ENCODE assay signal across 9 mouse cellular contexts in the genomic region with DNA sequence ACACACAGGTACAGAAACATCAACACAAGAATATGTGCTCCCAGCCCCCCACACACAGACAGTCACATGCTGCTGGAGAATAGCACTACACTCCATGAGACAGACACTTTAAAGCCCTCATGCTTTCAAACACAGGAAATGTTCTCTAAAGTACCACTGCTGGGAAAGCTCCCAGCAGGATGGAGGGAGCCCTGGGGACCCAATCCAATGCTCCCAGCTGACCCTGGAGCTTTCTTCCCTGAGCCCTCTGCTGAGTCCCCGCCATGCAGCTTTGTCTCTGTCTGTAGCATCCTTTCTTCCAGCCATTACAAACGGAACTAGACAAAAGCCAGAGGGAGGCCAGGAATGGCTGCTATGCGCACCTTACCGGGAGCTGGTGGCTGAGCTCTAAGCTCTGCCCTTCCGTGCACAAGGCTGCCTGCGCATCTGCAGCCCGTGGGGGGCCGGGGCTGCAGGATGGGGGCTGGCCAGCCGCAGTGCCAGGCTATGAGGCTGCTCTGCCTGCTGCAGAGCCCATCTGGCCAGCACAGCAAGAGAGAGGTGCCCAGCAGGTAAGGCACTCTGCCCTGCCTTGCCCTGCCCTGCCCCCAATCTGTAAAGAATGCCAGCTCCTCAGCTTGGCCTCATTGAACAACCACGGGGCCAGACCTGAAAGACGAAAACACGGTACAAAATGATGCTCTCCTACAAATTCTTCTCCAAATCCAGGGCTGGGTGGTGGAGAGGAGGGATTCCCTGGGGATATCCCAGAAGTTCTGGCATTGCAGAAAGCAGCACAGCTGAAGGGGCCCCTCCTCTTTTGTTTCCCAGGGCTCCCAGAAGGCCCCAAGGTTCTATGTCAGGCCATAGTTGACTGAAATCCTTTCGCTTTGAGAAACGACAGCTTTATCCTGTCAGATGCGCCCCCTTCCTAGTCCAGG. TPM values are rescaled to one million over a fixed set of nuclear protein-coding genes. Genes with fewer than 3 reads are reported as not detected.
DNase-seq lines count a peak whose midpoint lies in the region; ATAC-seq and TF ChIP-seq lines count a peak whose summit lies in the region.
"Had no signal": no experiment of that assay in that cellular context is flagged by ENCODE, and none has a peak within 500 bp of the region (broad histone marks: within the 10 kb centered on the region; RNA-seq: fewer than 3 reads in every experiment).

No protein-coding gene starts in this region.

- in situ Hi-C loops in ES-E14 (cut with MboI; ENCODE audit: low sequenced_read_pairs in 2 of 2, unreplicated experiment in 2 of 2), result no loop called here

- peak; percentile 48; the same call in 1 of the 2 replicates for TF ChIP-seq POLR2A in cerebellum, adult 2 months (IDR thresholded peaks at IDR 0.05; ENCODE audit: borderline replicate concordance, insufficient read depth, low read length)

- no peak for TF ChIP-seq EP300 in liver, postnatal 0 days (IDR thresholded peaks at IDR 0.05; ENCODE audit: low read depth)

- H3K36me3 ChIP-seq in ES-E14 (ENCODE audit: control insufficient read depth, insufficient read depth, low read length, poor library complexity, severe bottlenecking), result no peaks in the 10 kb centered on the region; the same call in 1 of the 2 replicates
- no peaks in the 10 kb centered on the region for H3K36me3 ChIP-seq in heart, embryonic 14.5 days (ENCODE audit: control insufficient read depth, insufficient read depth, low read length)
- H3K36me3 ChIP-seq in lung, embryonic 14.5 days (ENCODE audit: insufficient read depth), result no peaks in the 10 kb centered on the region
- no peaks in the 10 kb centered on the region for H3K36me3 ChIP-seq in liver, postnatal 0 days (replicated peaks; ENCODE audit: insufficient read depth, low read length)

- peak overlapping the region in 1 of 2 experiments; percentile 14; a peak in 2 of 4 replicates for H3K4me3 ChIP-seq in ES-E14 (ENCODE audit: insufficient read depth in 1 of 2, low read depth in 1 of 2, low read length in 2 of 2, poor library complexity in 1 of 2, severe bottlenecking in 1 of 2)
- peak overlapping the region; percentile 50 for H3K4me3 ChIP-seq in cerebellum, adult 2 months (replicated peaks; ENCODE audit: insufficient read depth, low read depth, low read length)
- no peak overlapping the region for H3K4me3 ChIP-seq in heart, embryonic 14.5 days (ENCODE audit: control insufficient read depth in 1 of 2, insufficient read depth in 1 of 2, low read depth in 1 of 2, low read length in 2 of 2)
- H3K4me3 ChIP-seq in lung, embryonic 14.5 days (ENCODE audit: low read depth, low read length), result no peak overlapping the region
- no peak overlapping the region for H3K4me3 ChIP-seq in liver, postnatal 0 days (ENCODE audit: low read depth, low read length)

- H3K27me3 ChIP-seq in cerebellum, adult 2 months (ENCODE audit: control insufficient read depth, insufficient read depth, low read length), result no peaks in the 10 kb centered on the region
- H3K27me3 ChIP-seq in heart, embryonic 14.5 days (ENCODE audit: control insufficient read depth, insufficient read depth, low read length), result no peaks in the 10 kb centered on the region
- no peaks in the 10 kb centered on the region for H3K27me3 ChIP-seq in lung, embryonic 14.5 days (ENCODE audit: insufficient read depth, low read length)
- H3K27me3 ChIP-seq in liver, postnatal 0 days (ENCODE audit: insufficient read depth, low read length), result no peaks in the 10 kb centered on the region
- H3K27me3 ChIP-seq: Patski had no signal

- H3K9ac ChIP-seq in ES-E14 (ENCODE audit: insufficient read depth, low read depth, low read length, poor library complexity, severe bottlenecking), result peak overlapping the region; percentile 1; the same call in 1 of the 2 replicates
- H3K9ac ChIP-seq in heart, embryonic 14.5 days (ENCODE audit: low read length), result peak overlapping the region; percentile 4; the same call in 1 of the 2 replicates
- H3K9ac ChIP-seq in lung, embryonic 14.5 days, result peak overlapping the region; percentile 6; the same call in 1 of the 2 replicates
- no peak overlapping the region for H3K9ac ChIP-seq in liver, postnatal 0 days (replicated peaks)

- 5% methylated on average over 15 of the region's 15 CpGs for WGBS in cerebellum, adult 2 months
- WGBS in heart, embryonic 14.5 days, result 19% methylated on average over 15 of the region's 15 CpGs
- WGBS in lung, embryonic 14.5 days, result 28% methylated on average over 15 of the region's 15 CpGs
- 45% methylated on average over 15 of the region's 15 CpGs for WGBS in liver, postnatal 0 days (ENCODE audit: insufficient replicate concordance)

- peak overlapping the region; percentile 38 for H3K4me2 ChIP-seq in heart, embryonic 14.5 days (ENCODE audit: low read length)
- peak overlapping the region; percentile 20; the same call in 1 of the 2 replicates for H3K4me2 ChIP-seq in lung, embryonic 14.5 days
- no peak overlapping the region for H3K4me2 ChIP-seq in liver, postnatal 0 days (ENCODE audit: low read depth, low read length)

- DNase-seq in ES-E14 (ENCODE audit: low read depth, low spot score), result no peak
- DNase-seq in cerebellum, adult 2 months, result peak; percentile 83 to 85
- no peak for DNase-seq in lung, embryonic 14.5 days
- DNase-seq in ovary, postnatal 10 days (ENCODE audit: low spot score), result no peak
- no peak for DNase-seq in liver, postnatal 0 days
- DNase-seq in left cerebral cortex, postnatal 25 days (ENCODE audit: low spot score in 2 of 2), result no peak
- DNase-seq in adrenal gland, postnatal 25 days, result no peak

- intact Hi-C loops in left cerebral cortex, postnatal 25 days (cut with DNase I), result no loop called here

- H3K9me3 ChIP-seq in ES-E14 (ENCODE audit: control insufficient read depth, insufficient read depth, low read depth, low read length), result no peaks in the 10 kb centered on the region
- no peaks in the 10 kb centered on the region for H3K9me3 ChIP-seq in heart, embryonic 14.5 days (ENCODE audit: control insufficient read depth, low read length)
- no peaks in the 10 kb centered on the region for H3K9me3 ChIP-seq in lung, embryonic 14.5 days (ENCODE audit: low read depth, low read length)
- no peaks in the 10 kb centered on the region for H3K9me3 ChIP-seq in liver, postnatal 0 days (ENCODE audit: low read length)

- peaks cover 2 to 13% of the 10 kb centered on the region in 2 experiments; a peak in 2 of 4 replicates for H3K4me1 ChIP-seq in ES-E14 (ENCODE audit: control insufficient read depth in 2 of 2, insufficient read depth in 2 of 2, low read length in 2 of 2, poor library complexity in 1 of 2)
- H3K4me1 ChIP-seq in cerebellum, adult 2 months (ENCODE audit: control insufficient read depth, insufficient read depth, low read length), result peaks cover 39% of the 10 kb centered on the region
- peaks cover 11 to 14% of the 10 kb centered on the region in 2 experiments for H3K4me1 ChIP-seq in heart, embryonic 14.5 days (ENCODE audit: control insufficient read depth in 2 of 2, insufficient read depth in 2 of 2, low read length in 2 of 2)
- H3K4me1 ChIP-seq in lung, embryonic 14.5 days (ENCODE audit: insufficient read depth), result peaks cover 16% of the 10 kb centered on the region; the same call in 1 of the 2 replicates
- H3K4me1 ChIP-seq in liver, postnatal 0 days (ENCODE audit: insufficient read depth), result no peaks in the 10 kb centered on the region

- H3K27ac ChIP-seq in ES-E14 (ENCODE audit: insufficient read depth, low read depth, low read length, poor library complexity, severe bottlenecking), result no peak overlapping the region
- H3K27ac ChIP-seq in cerebellum, adult 2 months (ENCODE audit: insufficient read depth, low read length), result peak overlapping the region; percentile 84
- 0 out of 4 replicates have a peak overlapping the region, but pooled peaks of 1 of the 2 experiments have one; percentile 11 for H3K27ac ChIP-seq in heart, embryonic 14.5 days (replicated peaks in 1 of 2; ENCODE audit: control insufficient read depth in 1 of 2, insufficient read depth in 1 of 2, low read depth in 2 of 2, low read length in 2 of 2)
- no peak overlapping the region for H3K27ac ChIP-seq in lung, embryonic 14.5 days (ENCODE audit: low read depth)
- no peak overlapping the region for H3K27ac ChIP-seq in liver, postnatal 0 days (ENCODE audit: low read depth)

- TF ChIP-seq CTCF in cerebellum, adult 2 months (IDR thresholded peaks at IDR 0.05; ENCODE audit: borderline replicate concordance, insufficient read depth, low read depth, low read length), result no peak
- no peak for TF ChIP-seq CTCF in lung, embryonic 14.5 days (IDR thresholded peaks at IDR 0.05; ENCODE audit: low read depth)
- no peak for TF ChIP-seq CTCF in liver, postnatal 0 days (IDR thresholded peaks at IDR 0.05; ENCODE audit: low read depth)

- no peak for ATAC-seq in heart, embryonic 14.5 days (ENCODE audit: insufficient number of reproducible peaks, insufficient read depth, low FRiP score, low read depth)
- ATAC-seq in lung, embryonic 14.5 days (ENCODE audit: insufficient read depth), result peak; percentile 19; the same call in 1 of the 2 replicates
- no peak for ATAC-seq in liver, postnatal 0 days
- ATAC-seq: Patski had no signal

TF ChIP-seq in ES-E14, 5 proteins besides CTCF, POLR2A, EP300 and RAD21 (continues in another document):
- TF ChIP-seq ZC3H11A (IDR thresholded peaks at IDR 0.05; ENCODE audit: borderline replicate concordance, low read depth, low read length), result no peak

RNA-seq across cellular contexts. Expression of a gene that starts 20.5 kb away (rescaled TPM):
- 3.5 and 3.6 TPM in 2 replicates for total RNA-seq in ES-E14 (2012; rRNA removed)
- polyA plus RNA-seq in cerebellum, adult 2 months (2012; rRNA removed), result 0.17 and 0.25 TPM in 2 replicates
- 0.31 TPM in 2 replicates for polyA plus RNA-seq in heart, embryonic 14.5 days (2014; fragmentation: Nextera tagmentation; extraction: Ambion mirVana)
- 0.16 and 0.39 TPM in 2 replicates for polyA plus RNA-seq in lung, embryonic 14.5 days (2014; fragmentation: Nextera tagmentation; extraction: Ambion mirVana)
- not detected in 2 replicates for polyA plus RNA-seq in liver, postnatal 0 days (2015; fragmentation: Nextera tagmentation; extraction: Ambion mirVana)
- 1 to 10 TPM in 1 of 2 experiments, under 1 TPM in 1; 0.69 to 1.0 TPM for total RNA-seq in left cerebral cortex, postnatal 25 days (2021)
- total RNA-seq in adrenal gland, postnatal 25 days (2021), result 0.19 and 0.30 TPM in 2 replicates

RNA-seq across cellular contexts. Expression of a gene that starts 41.5 kb away (rescaled TPM):
- 6.2 and 6.8 TPM in 2 replicates for total RNA-seq in ES-E14 (2012; rRNA removed)
- polyA plus RNA-seq in cerebellum, adult 2 months (2012; rRNA removed), result 28.7 and 31.6 TPM in 2 replicates
- polyA plus RNA-seq in heart, embryonic 14.5 days (2014; fragmentation: Nextera tagmentation; extraction: Ambion mirVana), result 9.7 and 12.1 TPM in 2 replicates
- polyA plus RNA-seq in lung, embryonic 14.5 days (2014; fragmentation: Nextera tagmentation; extraction: Ambion mirVana), result 1.5 and 2.6 TPM in 2 replicates
- 0.05 TPM in 1 of 2 replicates, not detected in the other for polyA plus RNA-seq in liver, postnatal 0 days (2015; fragmentation: Nextera tagmentation; extraction: Ambion mirVana)
- total RNA-seq in left cerebral cortex, postnatal 25 days (2021), result 10 to 100 TPM; 18.1 to 21.0 TPM
- 2.9 and 8.1 TPM in 2 replicates for total RNA-seq in adrenal gland, postnatal 25 days (2021)

RNA-seq across cellular contexts. Expression of a gene that starts 45.7 kb away (rescaled TPM):
- total RNA-seq in ES-E14 (2012; rRNA removed), result 17.4 and 26.3 TPM in 2 replicates
- 30.3 and 32.7 TPM in 2 replicates for polyA plus RNA-seq in cerebellum, adult 2 months (2012; rRNA removed)
- 6.0 and 6.3 TPM in 2 replicates for polyA plus RNA-seq in heart, embryonic 14.5 days (2014; fragmentation: Nextera tagmentation; extraction: Ambion mirVana)
- polyA plus RNA-seq in lung, embryonic 14.5 days (2014; fragmentation: Nextera tagmentation; extraction: Ambion mirVana), result 8.9 and 9.9 TPM in 2 replicates
- polyA plus RNA-seq in liver, postnatal 0 days (2015; fragmentation: Nextera tagmentation; extraction: Ambion mirVana), result 2.8 and 4.0 TPM in 2 replicates
- 10 to 100 TPM; 19.0 TPM for total RNA-seq in left cerebral cortex, postnatal 25 days (2021)
- 17.7 and 28.4 TPM in 2 replicates for total RNA-seq in adrenal gland, postnatal 25 days (2021)

Comparison
In these comparisons a context has a peak if more than half of its experiments do, and no peak if none do; other contexts are left out.
1. DNase-seq: peak in cerebellum, adult 2 months (2 of 2); none in ES-E14 (single experiment), lung, embryonic 14.5 days (single experiment), ovary, postnatal 10 days (single experiment), liver, postnatal 0 days (single experiment), left cerebral cortex, postnatal 25 days (0 of 2) and adrenal gland, postnatal 25 days (single experiment).